Mouse (Mus musculus) intestine, postnatal 0 days (tissue): ENCODE data around the gene Bex4. TPM values are rescaled to one million over a fixed set of nuclear protein-coding genes. Genes with fewer than 3 reads are reported as not detected.

Experiments used
- ATAC-seq: fragments of 200-750 bp; cut with Nextera tagmentation; 2 replicates; pipeline ENCODE4 v1.8.0; 2017; ENCODE audit warnings: mild to moderate bottlenecking, moderate TSS enrichment, moderate library complexity
- H3K27ac ChIP-seq: fragments of 300-500 bp; sonication (generic); 2 replicates; pipeline ENCODE4 v1.5.1; 2014; ENCODE audit warnings: mild to moderate bottlenecking, low read depth, low read length, moderate library complexity
- H3K27me3 ChIP-seq: fragments of 300-500 bp; sonication (generic); replicated peaks from 2 replicates; pipeline ENCODE4 v1.6.1; 2014; ENCODE audit warnings: low read length, mixed read lengths; ENCODE audit not compliant: control insufficient read depth, insufficient read depth
- H3K36me3 ChIP-seq: fragments of 300-500 bp; sonication (generic); 2 replicates; pipeline ENCODE4 v1.6.1; 2014; ENCODE audit warnings: mild to moderate bottlenecking, moderate library complexity; ENCODE audit not compliant: control insufficient read depth, insufficient read depth
- H3K4me1 ChIP-seq: fragments of 300-500 bp; sonication (generic); replicated peaks from 2 replicates; pipeline ENCODE4 v1.6.1; 2014; ENCODE audit warnings: antibody characterized with exemption, low read length, mixed read lengths; ENCODE audit not compliant: control insufficient read depth, insufficient read depth
- H3K4me2 ChIP-seq: fragments of 300-500 bp; sonication (generic); replicated peaks from 2 replicates; pipeline ENCODE4 v1.6.1; 2014; ENCODE audit warnings: low read depth, mild to moderate bottlenecking, moderate library complexity
- H3K4me3 ChIP-seq: fragments of 300-500 bp; sonication (generic); 2 replicates; pipeline ENCODE4 v1.5.1; 2014; ENCODE audit warnings: low read depth, low read length
- H3K9ac ChIP-seq: fragments of 300-500 bp; sonication (generic); 2 replicates; pipeline ENCODE4 v1.6.1; 2014; ENCODE audit warnings: mild to moderate bottlenecking, low read depth, low read length
- H3K9me3 ChIP-seq: fragments of 300-500 bp; sonication (generic); 2 replicates; pipeline ENCODE4 v1.6.1; 2016; ENCODE audit warnings: mixed run types; ENCODE audit not compliant: control insufficient read depth
- CTCF ChIP-seq: sonication (generic); IDR thresholded peaks from 2 replicates; pipeline ENCODE4 v1.5.1; 2016; ENCODE audit warnings: low read depth, mild to moderate bottlenecking, control low read depth, antibody characterized with exemption, moderate library complexity
- WGBS: fragments of 180-500 bp; shearing (Covaris S2); extraction: QIAGEN DNeasy Blood & Tissue Kit; methylation state at CpG from one replicate; pipeline ENCODE4 v1.1.7; 2014; 5-methylcytosine and 5-hydroxymethylcytosine counted together
- microRNA-seq: library from miRNA; unstranded; fragments of <30 nt; microRNA quantifications from one replicate; pipeline ENCODE4, GENCODE M21; 2016
- polyA plus RNA-seq: library from polyadenylated mRNA; unstranded; fragments of >200 nt; fragmentation: Nextera tagmentation; extraction: Ambion mirVana; gene quantifications from 2 replicates; pipeline ENCODE4 v1.2.1, GENCODE M21; 2015

Bex4 gene
- polyA plus RNA-seq, 1 experiment from 2014 or later: 235 TPM

- H3K4me2 ChIP-seq: no peak overlapping the region
- H3K36me3 ChIP-seq: no peaks in the 10 kb centered on the region
- no peak overlapping the region for H3K4me3 ChIP-seq
- H3K27me3 ChIP-seq: no peaks in the 10 kb centered on the region
- no peaks in the 10 kb centered on the region for H3K9me3 ChIP-seq
- TF ChIP-seq CTCF: no peak
- no peak overlapping the region for H3K27ac ChIP-seq
- H3K9ac ChIP-seq: no peak overlapping the region
- 41% methylated on average over 11 of the region's 11 CpGs for WGBS
- H3K4me1 ChIP-seq: no peaks in the 10 kb centered on the region
- ATAC-seq: no peak
Measured at GRCm38 (mm10) chrX:136180897-136181553, 42.2 kb downstream of the Bex4 start.

GRCm38 (mm10) chrX:136183107-136183506 lies 44.3 kb downstream of the Bex4 start:
- TF ChIP-seq CTCF: no peak
- 70% methylated on average over 1 of the region's 1 CpGs for WGBS
- H3K4me1 ChIP-seq: no peaks in the 10 kb centered on the region

More at GRCm38 (mm10) chrX:136183107-136183506, 44.3 kb downstream of the Bex4 start:
- no peak overlapping the region for H3K9ac ChIP-seq
- ATAC-seq: peak; percentile 77
- H3K27me3 ChIP-seq: no peaks in the 10 kb centered on the region
- no peaks in the 10 kb centered on the region for H3K36me3 ChIP-seq
- H3K4me3 ChIP-seq: no peak overlapping the region
- no peaks in the 10 kb centered on the region for H3K9me3 ChIP-seq
- H3K4me2 ChIP-seq: no peak overlapping the region
- no peak overlapping the region for H3K27ac ChIP-seq

Small RNAs within 50 kb of the gene (microRNA-seq; reads per million reads assigned to microRNA genes)
- not detected for gene Mir6383

Other genes starting within 250 kb of the Bex4 start
- gene Arxes2, start 145.2 kb upstream of the Bex4 start, polyA plus RNA-seq: 28.7 and 29.7 TPM in 2 replicates
- gene Arxes1, start 105.6 kb upstream of the Bex4 start, polyA plus RNA-seq: 8.2 and 8.4 TPM in 2 replicates
- gene Bex2, start 70.8 kb upstream of the Bex4 start, polyA plus RNA-seq: 55.0 and 58.5 TPM in 2 replicates
- 0.22 and 0.27 TPM in 2 replicates for gene Nxf3, start 53.7 kb upstream of the Bex4 start, polyA plus RNA-seq
- gene Tceal8, start 33.3 kb downstream of the Bex4 start, polyA plus RNA-seq: 239 and 262 TPM in 2 replicates
- gene Tceal5, start 64.9 kb downstream of the Bex4 start, polyA plus RNA-seq: 3.4 and 5.3 TPM in 2 replicates
- gene Tceal7, start 75.8 kb downstream of the Bex4 start, polyA plus RNA-seq: 0.37 and 0.58 TPM in 2 replicates
- 41.4 and 50.7 TPM in 2 replicates for gene Bex1, start 76.5 kb downstream of the Bex4 start, polyA plus RNA-seq
- 641 and 667 TPM in 2 replicates for gene Tceal9, start 106.1 kb downstream of the Bex4 start, polyA plus RNA-seq
- gene Bex3, start 131.3 kb downstream of the Bex4 start, polyA plus RNA-seq: 270 and 277 TPM in 2 replicates